Mouse (Mus musculus): ENCODE results near the gene Ptrh2.

- TF ChIP-seq CTCF (IDR thresholded peaks at IDR 0.05; ENCODE audit: borderline replicate concordance, insufficient read depth, low read depth, low read length) (no peak), POLR2A (IDR thresholded peaks at IDR 0.05; ENCODE audit: borderline replicate concordance, insufficient read depth, low read length) (no peak)
Observed at GRCm38 (mm10) chr11:86724982-86725381, 41.2 kb downstream of the Ptrh2 start.

Measured in cerebellum, adult 2 months (tissue).